In the genomic region with DNA sequence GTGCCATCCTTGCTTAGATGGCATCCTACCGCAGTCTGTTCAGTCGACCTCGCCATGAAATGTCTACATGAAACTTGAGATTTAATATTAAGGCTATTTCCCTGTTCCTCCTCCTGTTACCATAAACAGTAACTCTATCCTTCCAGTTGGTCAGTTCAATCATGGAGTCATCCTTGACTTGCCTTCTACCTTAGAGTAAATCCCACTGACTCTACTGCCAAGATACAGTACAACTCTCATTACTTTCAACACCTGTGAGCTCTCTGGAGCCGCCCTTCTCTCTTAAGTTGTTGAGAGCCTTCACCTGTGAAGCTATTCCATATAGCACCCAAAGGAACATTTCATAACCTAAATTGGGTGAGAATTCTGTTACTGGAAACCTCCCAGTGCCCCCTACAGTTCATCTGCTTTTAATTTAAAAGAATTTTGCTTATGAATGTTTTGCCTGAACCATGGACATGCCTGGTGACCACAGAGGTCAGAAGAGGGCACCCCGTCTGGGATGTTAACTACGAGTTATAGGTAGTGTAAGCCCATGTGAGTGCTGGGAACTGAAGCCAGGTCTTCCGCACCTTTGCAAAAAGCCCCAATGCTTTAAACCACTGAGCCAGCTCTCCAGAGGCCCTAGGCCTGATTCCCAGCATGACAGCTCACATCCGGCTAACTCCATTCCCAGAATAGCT, we compare ENCODE assay signal across 36 mouse cellular contexts. TPM values are rescaled to one million over a fixed set of nuclear protein-coding genes. Genes with fewer than 3 reads are reported as not detected.
DNase-seq lines count a peak whose midpoint lies in the region; ATAC-seq and TF ChIP-seq lines count a peak whose summit lies in the region.
"Had no signal": no experiment of that assay in that cellular context is flagged by ENCODE, and none has a peak within 500 bp of the region (broad histone marks: within the 10 kb centered on the region; RNA-seq: fewer than 3 reads in every experiment).

No protein-coding gene starts in this region.

- ATAC-seq in erythroblast, adult 5-6 weeks (replicated peaks; ENCODE audit: low FRiP score, poor library complexity, severe bottlenecking): no peak
- ATAC-seq: forebrain, embryonic 14.5 days; forebrain, postnatal 0 days; hindbrain, embryonic 16.5 days; intestine, embryonic 15.5 days; Patski had no signal

- H3ac ChIP-seq in C2C12 (ENCODE audit: control insufficient read depth, insufficient read length, low read depth) (no peak overlapping the region), myocyte (ENCODE audit: control insufficient read depth, insufficient read length) (no peak overlapping the region)

- H3K79me2 ChIP-seq in C2C12 (ENCODE audit: control insufficient read depth, insufficient read depth): peaks cover 58% of the 10 kb centered on the region
- H3K79me2 ChIP-seq in myocyte (ENCODE audit: control insufficient read depth, insufficient read depth): peaks cover 50% of the 10 kb centered on the region

- H3K4me2 ChIP-seq in myocyte (ENCODE audit: low read depth): peak overlapping the region; percentile 10
- H3K4me2 ChIP-seq: embryonic facial prominence, embryonic 12.5 days; embryonic facial prominence, embryonic 15.5 days; heart, embryonic 12.5 days; heart, embryonic 15.5 days; hindbrain, embryonic 13.5 days; intestine, embryonic 15.5 days had no signal

- no peaks in the 10 kb centered on the region for H3K27me3 ChIP-seq in C2C12 (ENCODE audit: control insufficient read depth, insufficient read depth, insufficient read length)
- no peaks in the 10 kb centered on the region for H3K27me3 ChIP-seq in myocyte (ENCODE audit: control insufficient read depth, insufficient read depth, insufficient read length)
- H3K27me3 ChIP-seq: CH12.LX; embryonic facial prominence, embryonic 12.5 days; embryonic facial prominence, embryonic 15.5 days; heart, embryonic 12.5 days; heart, embryonic 15.5 days; hindbrain, embryonic 13.5 days; intestine, embryonic 15.5 days; Patski had no signal

- no peak for TF ChIP-seq CTCF in C2C12 (IDR thresholded peaks at IDR 0.05; ENCODE audit: control insufficient read depth, insufficient read depth, insufficient read length)

- H3K36me3 ChIP-seq in C2C12 (ENCODE audit: control insufficient read depth, insufficient read depth): peaks cover 51% of the 10 kb centered on the region
- H3K36me3 ChIP-seq in myocyte (ENCODE audit: control insufficient read depth, insufficient read depth): peaks cover 30% of the 10 kb centered on the region

- peak; percentile 87 for DNase-seq in 3T3-L1 (ENCODE audit: low read depth, low spot score)
- DNase-seq in NIH3T3 (ENCODE audit: low read depth): peak; percentile 70
- no peak for DNase-seq in left cerebral cortex, adult 11 months (ENCODE audit: low spot score)
- DNase-seq in kidney, adult 9 months: no peak
- DNase-seq: adrenal gland, postnatal 10 days; adrenal gland, postnatal 36 days; cerebellum, adult 18-20 months; cerebellum, adult 9-10 months; cerebellum, postnatal 25 days; forebrain, postnatal 0 days; gastrocnemius, postnatal 36 days; heart, postnatal 10 days; heart, postnatal 36 days; kidney, adult 11 months had no signal

- H3K79me3 ChIP-seq in C2C12 (ENCODE audit: low read depth): peaks cover 37% of the 10 kb centered on the region

- H3K4me3 ChIP-seq in C2C12 (ENCODE audit: insufficient read depth, poor library complexity, severe bottlenecking): no peak overlapping the region
- H3K4me3 ChIP-seq in myocyte: no peak overlapping the region
- H3K4me3 ChIP-seq: embryonic facial prominence, embryonic 12.5 days; embryonic facial prominence, embryonic 15.5 days; heart, embryonic 12.5 days; heart, embryonic 15.5 days; hindbrain, embryonic 10.5 days; hindbrain, embryonic 13.5 days; intestine, embryonic 15.5 days had no signal

- no peak for TF ChIP-seq POLR2A in myocyte (IDR thresholded peaks at IDR 0.05; ENCODE audit: insufficient read length, low read depth)

TF ChIP-seq in C2C12, 6 proteins besides CTCF, POLR2A, EP300 and RAD21:
- TF ChIP-seq FOSL1 (IDR thresholded peaks at IDR 0.05; ENCODE audit: insufficient read depth, low read length, poor library complexity, severe bottlenecking) (no peak), MYOD1 (IDR thresholded peaks at IDR 0.05; ENCODE audit: control insufficient read depth, insufficient read length, low read depth) (peak; percentile 70), MYOG (IDR thresholded peaks at IDR 0.05; ENCODE audit: control insufficient read depth, extremely low read depth, insufficient read length) (no peak)

TF ChIP-seq in myocyte, 11 proteins besides CTCF, POLR2A, EP300 and RAD21:
- TF ChIP-seq CEBPB (IDR thresholded peaks at IDR 0.05; ENCODE audit: insufficient read depth, poor library complexity, severe bottlenecking) (no peak), MYOD1 (IDR thresholded peaks at IDR 0.05; ENCODE audit: control insufficient read depth in 1 of 3, insufficient read length in 2 of 3, low read depth in 2 of 3) (peak; percentile 32 to 39 (median 37))

RNA-seq across cellular contexts. Expression of gene Kansl2, which starts 2.9 kb away (rescaled TPM):
- 178 TPM for polyA plus RNA-seq in C2C12 (2012; fragmentation: generic; extraction: Trizol)
- 109 TPM for polyA plus RNA-seq in myocyte (2012; fragmentation: generic; extraction: Trizol)
- total RNA-seq in erythroblast, adult 5-6 weeks (2015; ENCODE audit: low replicate concordance): 15.9 and 17.1 TPM in 2 replicates
- 4.9 and 11.4 TPM in 2 replicates for total RNA-seq in erythroblast, adult 5-6 weeks (2017; ENCODE audit: low replicate concordance)

RNA-seq across cellular contexts. Expression of gene Ccnt1, which starts 33.8 kb away (rescaled TPM):
- 13.4 TPM for polyA plus RNA-seq in C2C12 (2012; fragmentation: generic; extraction: Trizol)
- 12.6 TPM for polyA plus RNA-seq in myocyte (2012; fragmentation: generic; extraction: Trizol)
- 23.8 and 41.1 TPM in 2 replicates for total RNA-seq in erythroblast, adult 5-6 weeks (2015; ENCODE audit: low replicate concordance)
- 37.2 and 38.3 TPM in 2 replicates for total RNA-seq in erythroblast, adult 5-6 weeks (2017; ENCODE audit: low replicate concordance)

RNA-seq across cellular contexts. Expression of gene 4930415O20Rik, which starts 33.8 kb away (rescaled TPM):
- 0.09 TPM for polyA plus RNA-seq in C2C12 (2012; fragmentation: generic; extraction: Trizol)
- polyA plus RNA-seq in myocyte (2012; fragmentation: generic; extraction: Trizol): 0.10 TPM
- total RNA-seq in erythroblast, adult 5-6 weeks (2015; ENCODE audit: low replicate concordance): not detected in 2 replicates
- not detected in 2 replicates for total RNA-seq in erythroblast, adult 5-6 weeks (2017; ENCODE audit: low replicate concordance)
- total RNA-seq: CH12.LX; common myeloid progenitor, adult 5-6 weeks; forebrain, postnatal 0 days; G1E; granulocyte monocyte progenitor cell, adult 5-6 weeks had no signal
- polyA plus RNA-seq: embryonic facial prominence, embryonic 12.5 days; forebrain, embryonic 11.5 days; forebrain, embryonic 14.5 days; G1E; heart, embryonic 12.5 days; hindbrain, embryonic 10.5 days; hindbrain, embryonic 13.5 days; intestine, embryonic 15.5 days had no signal

RNA-seq across cellular contexts. Expression of gene Olfr279, which starts 44.8 kb away (rescaled TPM):
- polyA plus RNA-seq in C2C12 (2012; fragmentation: generic; extraction: Trizol) (not detected), myocyte (2012; fragmentation: generic; extraction: Trizol) (not detected)
- not detected in 2 replicates for total RNA-seq in erythroblast, adult 5-6 weeks (2015; ENCODE audit: low replicate concordance)
- total RNA-seq in erythroblast, adult 5-6 weeks (2017; ENCODE audit: low replicate concordance): 0.17 TPM in 1 of 2 replicates, not detected in the other
- total RNA-seq: adrenal gland, adult 18-20 months; adrenal gland, postnatal 10 days; adrenal gland, postnatal 36 days; CH12.LX; common myeloid progenitor, adult 5-6 weeks; forebrain, postnatal 0 days; gastrocnemius, adult 8-10 months; gastrocnemius, postnatal 36 days; granulocyte monocyte progenitor cell, adult 5-6 weeks; heart, adult 8-10 months; heart, postnatal 10 days; heart, postnatal 36 days had no signal
- polyA plus RNA-seq: forebrain, embryonic 11.5 days; forebrain, embryonic 14.5 days; forebrain, postnatal 0 days; frontal cortex, adult 2 months; G1E; heart, embryonic 12.5 days; heart, embryonic 15.5 days; hindbrain, embryonic 10.5 days; hindbrain, embryonic 13.5 days; hindbrain, embryonic 16.5 days; intestine, embryonic 15.5 days; Patski had no signal

RNA-seq across cellular contexts. Expression of gene Lalba, which starts 54.4 kb away (rescaled TPM):
- polyA plus RNA-seq in C2C12 (2012; fragmentation: generic; extraction: Trizol) (not detected), myocyte (2012; fragmentation: generic; extraction: Trizol) (not detected)
- total RNA-seq in erythroblast, adult 5-6 weeks (2015; ENCODE audit: low replicate concordance): not detected in 2 replicates
- not detected in 2 replicates for total RNA-seq in erythroblast, adult 5-6 weeks (2017; ENCODE audit: low replicate concordance)
- total RNA-seq: adrenal gland, adult 18-20 months; adrenal gland, postnatal 36 days; CH12.LX; common myeloid progenitor, adult 5-6 weeks; forebrain, postnatal 0 days; G1E; gastrocnemius, adult 8-10 months; gastrocnemius, postnatal 36 days; granulocyte monocyte progenitor cell, adult 5-6 weeks; heart, adult 8-10 months; heart, postnatal 36 days had no signal
- polyA plus RNA-seq: embryonic facial prominence, embryonic 12.5 days; embryonic facial prominence, embryonic 15.5 days; forebrain, embryonic 14.5 days; forebrain, postnatal 0 days; frontal cortex, adult 2 months; G1E; heart, embryonic 12.5 days; heart, embryonic 15.5 days; hindbrain, embryonic 13.5 days; hindbrain, embryonic 16.5 days; intestine, embryonic 15.5 days; Patski had no signal

Comparison
In these comparisons a context has a peak if more than half of its experiments do, and no peak if none do; other contexts are left out.
1. DNase-seq: peak in 3T3-L1 (single experiment) and NIH3T3 (single experiment); none in left cerebral cortex, adult 11 months (single experiment) and kidney, adult 9 months (single experiment).